Mouse (Mus musculus) thymus, adult 2 months (tissue): Measurements from ENCODE around the gene Coro2b.

Experiments
- CTCF ChIP-seq: fragments of 200-500 bp; IDR thresholded peaks from 2 replicates; pipeline ENCODE4 v1.5.1; 2012; ENCODE audit warnings: mild to moderate bottlenecking, control low read depth, low read length, moderate library complexity, borderline replicate concordance; ENCODE audit not compliant: control insufficient read depth, poor library complexity, insufficient read depth; ENCODE audit errors: extremely low read depth
- POLR2A ChIP-seq: fragments of 200-500 bp; IDR thresholded peaks from 2 replicates; pipeline ENCODE4 v1.6.1; 2012; ENCODE audit warnings: mild to moderate bottlenecking, low read length, control low read depth, moderate library complexity; ENCODE audit not compliant: control insufficient read depth, poor library complexity, insufficient read depth; ENCODE audit errors: extremely low read depth

DNA sequence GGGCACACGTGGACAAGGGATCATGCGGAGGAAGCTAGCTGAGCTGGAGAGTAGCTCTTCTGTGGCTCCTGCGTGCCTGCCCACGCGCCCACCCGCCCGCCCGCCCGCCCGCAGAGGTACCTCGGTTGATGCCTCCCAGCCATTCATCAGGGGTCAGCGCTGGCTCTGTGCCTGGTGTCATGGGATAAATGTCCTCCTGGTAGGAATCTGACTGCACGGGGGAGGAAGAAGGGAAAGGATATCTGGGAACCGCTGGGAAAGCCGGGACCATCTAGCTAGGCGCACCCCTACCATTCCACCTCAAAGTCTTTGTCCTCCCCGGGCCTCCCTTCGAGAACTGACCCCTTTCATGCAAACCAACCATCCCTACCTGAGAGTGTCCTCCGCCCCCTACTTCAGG lies 110.8 kb downstream of the Coro2b start:
- TF ChIP-seq CTCF = no peak
- TF ChIP-seq POLR2A = no peak
